21 mouse cellular contexts compared by ENCODE assay signal in genomic region chr1:154491071-154491470, GRCm38 (mm10).
DNase-seq lines count a peak whose midpoint lies in the region; ATAC-seq lines count a peak whose summit lies in the region.
"Had no signal": no experiment of that assay in that cellular context is flagged by ENCODE, and none has a peak within 500 bp of the region (broad histone marks: within the 10 kb centered on the region; RNA-seq: fewer than 3 reads in every experiment).

No protein-coding gene starts in this region.

- no peaks in the 10 kb centered on the region for H3K9me3 ChIP-seq in forebrain, embryonic 15.5 days
- no peaks in the 10 kb centered on the region for H3K9me3 ChIP-seq in forebrain, embryonic 10.5 days
- H3K9me3 ChIP-seq: heart, embryonic 15.5 days; hindbrain, embryonic 15.5 days; midbrain, embryonic 12.5 days had no signal

- H3K4me2 ChIP-seq in forebrain, embryonic 15.5 days (replicated peaks) = no peak overlapping the region
- H3K4me2 ChIP-seq: heart, embryonic 15.5 days; hindbrain, embryonic 15.5 days; liver, embryonic 11.5 days; midbrain, embryonic 12.5 days had no signal

- peaks cover 4% of the 10 kb centered on the region; the same call in 1 of the 2 replicates for H3K4me1 ChIP-seq in forebrain, embryonic 15.5 days
- H3K4me1 ChIP-seq in forebrain, embryonic 10.5 days = peaks cover 7% of the 10 kb centered on the region
- H3K4me1 ChIP-seq: heart, embryonic 15.5 days; hindbrain, embryonic 15.5 days; midbrain, embryonic 12.5 days had no signal

- no peaks in the 10 kb centered on the region for H3K27me3 ChIP-seq in forebrain, embryonic 15.5 days
- no peaks in the 10 kb centered on the region for H3K27me3 ChIP-seq in forebrain, embryonic 10.5 days (ENCODE audit: poor library complexity, severe bottlenecking)
- H3K27me3 ChIP-seq: heart, embryonic 15.5 days; hindbrain, embryonic 15.5 days; midbrain, embryonic 12.5 days had no signal

- no peak overlapping the region for H3K9ac ChIP-seq in forebrain, embryonic 15.5 days (replicated peaks)
- H3K9ac ChIP-seq: heart, embryonic 15.5 days; hindbrain, embryonic 15.5 days; liver, postnatal 0 days; midbrain, embryonic 12.5 days had no signal

- DNase-seq in adrenal gland, postnatal 10 days = peak; percentile 6
- DNase-seq in adrenal gland, adult 18-20 months (ENCODE audit: low spot score in 2 of 2) = no peak
- no peak for DNase-seq in forebrain, embryonic 10.5 days (ENCODE audit: extremely low spot score, low spot score)
- peak; percentile 25 to 40 for DNase-seq in left cerebral cortex, postnatal 10 days (ENCODE audit: extremely low spot score in 1 of 2, low spot score in 2 of 2)
- DNase-seq in left cerebral cortex, adult 9 months (ENCODE audit: low spot score in 2 of 2) = no peak
- DNase-seq in right cerebral cortex, postnatal 10 days (ENCODE audit: low spot score in 2 of 2) = peak; percentile 50 to 64
- no peak for DNase-seq in right cerebral cortex, adult 2 months (ENCODE audit: low spot score in 2 of 2)
- DNase-seq: adrenal gland, postnatal 25 days; cerebellum, adult 11-12 months; heart, postnatal 4 days; kidney, postnatal 25 days; liver, postnatal 0 days; lung, postnatal 14 days; right cerebral cortex, postnatal 14 days had no signal

- H3K27ac ChIP-seq in forebrain, embryonic 15.5 days (replicated peaks) = no peak overlapping the region
- H3K27ac ChIP-seq in forebrain, embryonic 10.5 days = no peak overlapping the region
- H3K27ac ChIP-seq: heart, embryonic 15.5 days; hindbrain, embryonic 15.5 days; layer of hippocampus, adult 2 months; midbrain, embryonic 12.5 days had no signal

- H3K4me3 ChIP-seq in forebrain, embryonic 15.5 days = no peak overlapping the region
- no peak overlapping the region for H3K4me3 ChIP-seq in forebrain, embryonic 10.5 days
- H3K4me3 ChIP-seq: heart, embryonic 15.5 days; hindbrain, embryonic 15.5 days; layer of hippocampus, adult 2 months; midbrain, embryonic 12.5 days had no signal

- ATAC-seq in forebrain, embryonic 15.5 days (replicated peaks) = peak; percentile 51; the same call in 1 of the 2 replicates
- ATAC-seq: intestine, embryonic 16.5 days; liver, postnatal 0 days had no signal

- 55% methylated on average over 6 of the region's 6 CpGs for WGBS in forebrain, embryonic 15.5 days
- 72% methylated on average over 6 of the region's 6 CpGs for WGBS in forebrain, embryonic 10.5 days

- intact Hi-C loops in left cerebral cortex, postnatal 10 days (cut with DNase I) = no loop called here

- no peaks in the 10 kb centered on the region for H3K36me3 ChIP-seq in forebrain, embryonic 15.5 days
- no peaks in the 10 kb centered on the region for H3K36me3 ChIP-seq in forebrain, embryonic 10.5 days (replicated peaks)
- H3K36me3 ChIP-seq: heart, embryonic 15.5 days; midbrain, embryonic 12.5 days had no signal

Comparison
In these comparisons a context has a peak if more than half of its experiments do, and no peak if none do; other contexts are left out.
1. DNase-seq: peak in adrenal gland, postnatal 10 days (single experiment), left cerebral cortex, postnatal 10 days (2 of 2) and right cerebral cortex, postnatal 10 days (2 of 2); none in adrenal gland, adult 18-20 months (0 of 2), forebrain, embryonic 10.5 days (single experiment), left cerebral cortex, adult 9 months (0 of 2) and right cerebral cortex, adult 2 months (0 of 2).